Comparison of ENCODE assay signal across 10 mouse cellular contexts in the genomic region with DNA sequence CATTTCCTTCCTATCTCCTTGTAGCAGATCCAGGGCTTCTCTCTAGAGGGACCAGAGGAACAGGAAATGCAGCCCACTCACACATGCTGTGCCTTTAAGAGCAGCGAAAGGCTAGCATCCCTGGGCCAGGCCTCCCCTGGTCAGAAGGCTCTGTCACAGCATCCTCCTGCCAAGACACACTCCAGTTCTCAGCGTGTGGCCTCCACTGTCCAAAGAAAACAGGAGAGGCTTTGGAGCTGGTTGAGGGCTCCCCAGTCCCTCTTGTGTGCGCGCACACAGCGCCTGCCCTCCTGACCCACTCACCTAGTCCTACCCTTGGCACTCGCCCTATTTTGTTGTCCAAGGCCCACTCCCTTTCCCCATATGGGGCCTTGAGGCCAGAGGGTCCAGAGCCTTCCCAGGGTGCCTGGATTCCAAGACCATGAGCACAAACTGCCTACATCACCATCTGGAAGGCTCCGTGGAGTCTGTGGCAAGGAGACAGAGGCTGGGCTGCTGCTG.
A peak's percentile ranks its signal among the peaks of the same experiment; 100 is the strongest.
DNase-seq lines count a peak whose midpoint lies in the region; ATAC-seq and TF ChIP-seq lines count a peak whose summit lies in the region.
"Had no signal": no experiment of that assay in that cellular context is flagged by ENCODE, and none has a peak within 500 bp of the region (broad histone marks: within the 10 kb centered on the region; RNA-seq: fewer than 3 reads in every experiment).

No protein-coding gene starts in this region.

- no peak overlapping the region for H3K4me3 ChIP-seq in heart, embryonic 15.5 days
- H3K4me3 ChIP-seq in limb, embryonic 14.5 days (replicated peaks; ENCODE audit: low read length), result no peak overlapping the region
- H3K4me3 ChIP-seq: erythroblast, embryonic 14.5 days; megakaryocyte, embryonic 14.5 days had no signal

- no peak overlapping the region for H3K4me2 ChIP-seq in heart, embryonic 15.5 days
- H3K4me2 ChIP-seq in limb, embryonic 14.5 days (replicated peaks; ENCODE audit: low read depth, low read length, severe bottlenecking), result no peak overlapping the region

- H3K9ac ChIP-seq in heart, embryonic 15.5 days, result no peak overlapping the region
- H3K9ac ChIP-seq in limb, embryonic 14.5 days (ENCODE audit: low read depth, low read length, severe bottlenecking), result no peak overlapping the region

- no peaks in the 10 kb centered on the region for H3K9me3 ChIP-seq in heart, embryonic 15.5 days (replicated peaks)
- no peaks in the 10 kb centered on the region for H3K9me3 ChIP-seq in limb, embryonic 14.5 days (ENCODE audit: control insufficient read depth, low read length)
- H3K9me3 ChIP-seq: megakaryocyte, embryonic 14.5 days had no signal

- peak overlapping the region; percentile 81 for H3K27ac ChIP-seq in heart, embryonic 15.5 days
- H3K27ac ChIP-seq in limb, embryonic 14.5 days (replicated peaks; ENCODE audit: low read depth, low read length), result peak overlapping the region; percentile 65

- H3K27me3 ChIP-seq in heart, embryonic 15.5 days, result no peaks in the 10 kb centered on the region
- no peaks in the 10 kb centered on the region for H3K27me3 ChIP-seq in limb, embryonic 14.5 days (ENCODE audit: control insufficient read depth, insufficient read depth, low read length)

- H3K36me3 ChIP-seq in heart, embryonic 15.5 days, result peaks cover 21% of the 10 kb centered on the region; the same call in 1 of the 2 replicates
- peaks cover 55% of the 10 kb centered on the region for H3K36me3 ChIP-seq in limb, embryonic 14.5 days (ENCODE audit: control insufficient read depth, insufficient read depth, low read length)

- ATAC-seq in heart, embryonic 15.5 days (replicated peaks; ENCODE audit: insufficient number of reproducible peaks, insufficient read depth, low FRiP score, low read depth), result peak; percentile 65
- no peak for ATAC-seq in limb, embryonic 14.5 days (ENCODE audit: low FRiP score, low read depth)

- WGBS in heart, embryonic 15.5 days, result 54% methylated on average over 7 of the region's 7 CpGs
- 49% methylated on average over 7 of the region's 7 CpGs for WGBS in limb, embryonic 14.5 days

- TF ChIP-seq POLR2A in limb, embryonic 14.5 days (IDR thresholded peaks at IDR 0.05; ENCODE audit: borderline replicate concordance, extremely low read depth, insufficient read depth, insufficient read length), result no peak

- intact Hi-C loops in left cerebral cortex, postnatal 10 days (cut with DNase I), result no loop called here
- intact Hi-C loops in left cerebral cortex, postnatal 14 days (cut with DNase I), result no loop called here

- peak; percentile 21 to 85 for DNase-seq in left cerebral cortex, postnatal 10 days (ENCODE audit: extremely low spot score in 1 of 2, low spot score in 2 of 2)
- no peak for DNase-seq in left cerebral cortex, postnatal 14 days (ENCODE audit: low spot score in 2 of 2)
- DNase-seq in cerebellum, adult 9-10 months, result peak; percentile 85
- no peak for DNase-seq in limb, embryonic 14.5 days (ENCODE audit: low spot score)
- DNase-seq in right cerebral cortex, adult 2 months (ENCODE audit: low spot score in 2 of 2), result no peak
- no peak for DNase-seq in thymus, postnatal 25 days
- DNase-seq in urinary bladder, postnatal 36 days (ENCODE audit: low spot score in 2 of 2), result no peak

- H3K4me1 ChIP-seq in heart, embryonic 15.5 days (replicated peaks), result peaks cover 55% of the 10 kb centered on the region
- H3K4me1 ChIP-seq in limb, embryonic 14.5 days (ENCODE audit: control insufficient read depth, insufficient read depth, low read length), result peaks cover 32% of the 10 kb centered on the region
- H3K4me1 ChIP-seq: megakaryocyte, embryonic 14.5 days had no signal

Comparison
In these comparisons a context has a peak if more than half of its experiments do, and no peak if none do; other contexts are left out.
1. DNase-seq: peak in left cerebral cortex, postnatal 10 days (2 of 2) and cerebellum, adult 9-10 months (single experiment); none in left cerebral cortex, postnatal 14 days (0 of 2), limb, embryonic 14.5 days (single experiment), right cerebral cortex, adult 2 months (0 of 2), thymus, postnatal 25 days (single experiment) and urinary bladder, postnatal 36 days (0 of 2).